Mouse (Mus musculus): ENCODE measurements at regions not wholly inside any gene's neighbourhood (a gene's known extent, or its start where the extent isn't known, plus 50 kb on each side); places are given as distances from the start of the nearest gene placed in this dataset.
A peak's percentile ranks its signal among the peaks of the same experiment; 100 is the strongest.
"Not testable (repeated sequence)": the region's sequence is repeated elsewhere in the genome, so short reads cannot be mapped to it uniquely, and the experiment has no call there.

GRCm38 (mm10) chr1:102062268-102062667 lies 2289.7 kb downstream of the Cntnap5b start:
- no peak for DNase-seq

- DNase-seq: no peak
Observed at GRCm38 (mm10) chr1:102105658-102106057, 2333.1 kb downstream of the Cntnap5b start.

- peak; percentile 38 for DNase-seq
Observed at GRCm38 (mm10) chr1:102139021-102139420, 2366.5 kb downstream of the Cntnap5b start.

- peak; percentile 4 for DNase-seq
Observed at GRCm38 (mm10) chr1:102146368-102146767, 2373.8 kb downstream of the Cntnap5b start.

- DNase-seq: no peak
Observed at GRCm38 (mm10) chr1:102166649-102167048, 2394.1 kb downstream of the Cntnap5b start.

- no peak for DNase-seq
Observed at GRCm38 (mm10) chr1:102170566-102171286, 2398.2 kb downstream of the Cntnap5b start.

- DNase-seq: no peak
Observed at GRCm38 (mm10) chr1:102185925-102186324, 2413.4 kb downstream of the Cntnap5b start.

- DNase-seq: peak; percentile 3
Observed at GRCm38 (mm10) chr1:102235473-102235872, 2462.9 kb downstream of the Cntnap5b start.

GRCm38 (mm10) chr1:102263126-102263860 lies 2490.7 kb downstream of the Cntnap5b start:
- not testable (repeated sequence) for DNase-seq

GRCm38 (mm10) chr1:102264457-102264856 lies 2491.9 kb downstream of the Cntnap5b start:
- DNase-seq: not testable (repeated sequence)

- no peak for DNase-seq
Observed at GRCm38 (mm10) chr1:102274456-102274855, 2493.9 kb upstream of the Cdh20 start.

GRCm38 (mm10) chr1:102288288-102288687 lies 2480.0 kb upstream of the Cdh20 start:
- DNase-seq: no peak

GRCm38 (mm10) chr1:102303526-102303925 lies 2464.8 kb upstream of the Cdh20 start:
- DNase-seq: no peak

- DNase-seq: peak; percentile 3
Observed at GRCm38 (mm10) chr1:102353136-102353535, 2415.2 kb upstream of the Cdh20 start.

- not testable (repeated sequence) for DNase-seq
Observed at GRCm38 (mm10) chr1:102357911-102358310, 2410.4 kb upstream of the Cdh20 start.

GRCm38 (mm10) chr1:102378613-102379012 lies 2389.7 kb upstream of the Cdh20 start:
- peak; percentile 6 for DNase-seq

All from right cerebral cortex, adult 18-20 months (tissue).